ENCODE assay signal across 9 mouse cellular contexts in genomic region chr2:70823434-70823833, GRCm38 (mm10). TPM values are rescaled to one million over a fixed set of nuclear protein-coding genes. Genes with fewer than 3 reads are reported as not detected.
DNase-seq lines count a peak whose midpoint lies in the region; ATAC-seq and TF ChIP-seq lines count a peak whose summit lies in the region.
"Had no signal": no experiment of that assay in that cellular context is flagged by ENCODE, and none has a peak within 500 bp of the region (broad histone marks: within the 10 kb centered on the region; RNA-seq: fewer than 3 reads in every experiment).

No protein-coding gene starts in this region.

- DNase-seq in forebrain, postnatal 0 days: no peak
- no peak for DNase-seq in spleen, postnatal 10 days (ENCODE audit: low spot score in 2 of 2)
- DNase-seq in cerebellum, postnatal 10 days: no peak
- DNase-seq in adrenal gland, adult 18-20 months (ENCODE audit: low spot score in 2 of 2): no peak
- DNase-seq: thymus, postnatal 36 days had no signal

- no peak for ATAC-seq in erythroblast, adult 5-6 weeks (replicated peaks; ENCODE audit: low FRiP score, poor library complexity, severe bottlenecking)
- ATAC-seq in forebrain, postnatal 0 days: no peak
- ATAC-seq in liver, embryonic 15.5 days (ENCODE audit: insufficient read depth): no peak

- H3K9me3 ChIP-seq in erythroblast, embryonic 14.5 days (ENCODE audit: control insufficient read depth, low read length): no peaks in the 10 kb centered on the region
- no peaks in the 10 kb centered on the region for H3K9me3 ChIP-seq in E14TG2a.4 (ENCODE audit: low read length)
- H3K9me3 ChIP-seq in forebrain, postnatal 0 days (ENCODE audit: low read length): no peaks in the 10 kb centered on the region
- H3K9me3 ChIP-seq in liver, embryonic 15.5 days (replicated peaks): no peaks in the 10 kb centered on the region

- H3K4me1 ChIP-seq in erythroblast, embryonic 14.5 days (ENCODE audit: control insufficient read depth): peaks cover 58% of the 10 kb centered on the region
- H3K4me1 ChIP-seq in E14TG2a.4 (replicated peaks; ENCODE audit: low read depth, low read length): peaks cover 46% of the 10 kb centered on the region
- H3K4me1 ChIP-seq in forebrain, postnatal 0 days (ENCODE audit: insufficient read depth): peaks cover 4% of the 10 kb centered on the region; the same call in 1 of the 2 replicates
- peaks cover 61% of the 10 kb centered on the region for H3K4me1 ChIP-seq in liver, embryonic 15.5 days (replicated peaks)

- H3K27me3 ChIP-seq in erythroblast, embryonic 14.5 days (ENCODE audit: control insufficient read depth): no peaks in the 10 kb centered on the region
- H3K27me3 ChIP-seq in E14TG2a.4 (ENCODE audit: insufficient read depth, low read length): no peaks in the 10 kb centered on the region
- H3K27me3 ChIP-seq in forebrain, postnatal 0 days (ENCODE audit: insufficient read depth, low read length): no peaks in the 10 kb centered on the region
- no peaks in the 10 kb centered on the region for H3K27me3 ChIP-seq in liver, embryonic 15.5 days

- H3K4me2 ChIP-seq in forebrain, postnatal 0 days (ENCODE audit: low read depth): peak overlapping the region; percentile 55
- H3K4me2 ChIP-seq in liver, embryonic 15.5 days: peak overlapping the region; percentile 65

- TF ChIP-seq CTCF in E14TG2a.4 (conservative IDR thresholded peaks at IDR 0.05; ENCODE audit: low read length): no peak
- no peak for TF ChIP-seq CTCF in forebrain, postnatal 0 days (IDR thresholded peaks at IDR 0.05; ENCODE audit: low read depth)

- H3K9ac ChIP-seq in forebrain, postnatal 0 days: no peak overlapping the region; the same call in 1 of the 2 replicates
- H3K9ac ChIP-seq in liver, embryonic 15.5 days: peak overlapping the region; percentile 99

- 33% methylated on average over 5 of the region's 5 CpGs for WGBS in forebrain, postnatal 0 days
- 16% methylated on average over 5 of the region's 5 CpGs for WGBS in liver, embryonic 15.5 days (ENCODE audit: insufficient replicate concordance)

- peaks cover 29% of the 10 kb centered on the region for H3K36me3 ChIP-seq in erythroblast, embryonic 14.5 days (ENCODE audit: control insufficient read depth)
- H3K36me3 ChIP-seq in E14TG2a.4 (ENCODE audit: insufficient read depth, low read length): no peaks in the 10 kb centered on the region; the same call in 1 of the 2 replicates
- H3K36me3 ChIP-seq in forebrain, postnatal 0 days (ENCODE audit: insufficient read depth): no peaks in the 10 kb centered on the region
- H3K36me3 ChIP-seq in liver, embryonic 15.5 days (replicated peaks): no peaks in the 10 kb centered on the region

- peak overlapping the region; percentile 99 for H3K4me3 ChIP-seq in erythroblast, embryonic 14.5 days (replicated peaks)
- H3K4me3 ChIP-seq in E14TG2a.4 (replicated peaks; ENCODE audit: low read length): peak overlapping the region; percentile 91
- H3K4me3 ChIP-seq in forebrain, postnatal 0 days (ENCODE audit: low read depth, low read length): peak overlapping the region; percentile 94
- peak overlapping the region; percentile 99 for H3K4me3 ChIP-seq in liver, embryonic 15.5 days (replicated peaks)

- no peak overlapping the region for H3K27ac ChIP-seq in forebrain, postnatal 0 days (ENCODE audit: low read depth, low read length)
- H3K27ac ChIP-seq in liver, embryonic 15.5 days (replicated peaks): 0 out of 2 replicates have a peak overlapping the region, but pooled peaks have one; percentile 45

RNA-seq across cellular contexts. Expression of gene Tlk1, which starts 2.1 kb away (rescaled TPM):
- 3.3 and 4.5 TPM in 2 replicates for polyA plus RNA-seq in erythroblast, embryonic 14.5 days (2012)
- 58.6 and 84.4 TPM in 2 replicates for total RNA-seq in erythroblast, adult 5-6 weeks (2015; ENCODE audit: low replicate concordance)
- total RNA-seq in erythroblast, adult 5-6 weeks (2017; ENCODE audit: low replicate concordance): 59.6 and 75.0 TPM in 2 replicates
- total RNA-seq in forebrain, postnatal 0 days (2014; rRNA removed): 27.8 and 34.3 TPM in 2 replicates
- 24.7 and 26.0 TPM in 2 replicates for polyA plus RNA-seq in forebrain, postnatal 0 days (2015; fragmentation: Nextera tagmentation; extraction: Ambion mirVana)
- polyA plus RNA-seq in liver, embryonic 15.5 days (2015; fragmentation: Nextera tagmentation; extraction: Ambion mirVana): 29.0 and 30.1 TPM in 2 replicates
- total RNA-seq in adrenal gland, adult 18-20 months (2021): 10 to 100 TPM; 37.6 to 52.5 TPM
